Mouse (Mus musculus): ENCODE results near the gene Zfp398. TPM values are rescaled to one million over a fixed set of nuclear protein-coding genes. Genes with fewer than 3 reads are reported as not detected.
"Not testable (repeated sequence)": the region's sequence is repeated elsewhere in the genome, so short reads cannot be mapped to it uniquely, and the experiment has no call there.

The Zfp398 gene
- polyA plus RNA-seq, 1 experiment from 2014 or later, result 8.4 TPM

DNA sequence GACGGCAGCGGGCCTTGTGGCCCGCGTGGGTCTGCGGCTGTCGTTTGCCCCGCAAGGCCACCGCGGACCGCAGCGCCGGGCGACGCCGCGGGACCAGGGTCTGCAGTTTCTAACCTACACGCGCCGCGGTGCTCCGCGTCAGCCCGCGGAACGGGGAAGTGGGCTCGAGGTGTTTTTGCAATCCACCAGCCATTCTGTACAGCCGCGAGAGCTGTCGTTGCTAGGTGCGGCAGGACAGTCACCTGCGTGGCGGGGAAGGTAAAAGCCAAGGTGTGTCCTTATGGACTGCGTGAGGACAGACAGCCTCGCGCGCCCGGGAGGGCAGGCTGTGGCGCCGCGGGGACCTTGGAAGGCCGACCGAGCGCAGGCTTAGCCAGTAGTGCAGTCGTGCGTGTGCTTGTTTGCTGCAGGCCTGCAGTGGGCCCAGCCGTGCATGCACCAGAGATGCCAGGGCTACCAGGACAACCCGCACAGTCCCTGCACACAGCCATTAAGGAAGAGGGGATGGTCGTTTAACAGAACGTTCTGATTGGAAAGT, 592 bp downstream of the Zfp398 start:
- Histone ChIP-seq H3K4me3 (replicated peaks; ENCODE audit: low read length) (peak overlapping the region; percentile 77), H3K36me3 (ENCODE audit: control insufficient read depth, insufficient read depth, low read length) (no peaks in the 10 kb centered on the region), H3K27ac (ENCODE audit: low read length) (peak overlapping the region; percentile 86), H3K4me1 (ENCODE audit: control insufficient read depth, insufficient read depth, low read length) (peaks cover 8% of the 10 kb centered on the region; the same call in 1 of the 2 replicates), H3K27me3 (ENCODE audit: control insufficient read depth, insufficient read depth, low read length) (no peaks in the 10 kb centered on the region), H3K4me2 (ENCODE audit: low read depth, low read length) (peak overlapping the region; percentile 77), H3K9me3 (replicated peaks; ENCODE audit: control insufficient read depth, low read length) (no peaks in the 10 kb centered on the region), H3K9ac (ENCODE audit: low read length) (peak overlapping the region; percentile 81)
- WGBS, result under 1% methylated on average over 49 of the region's 49 CpGs
- ATAC-seq (ENCODE audit: insufficient read depth, low FRiP score), result peak; percentile 78

DNA sequence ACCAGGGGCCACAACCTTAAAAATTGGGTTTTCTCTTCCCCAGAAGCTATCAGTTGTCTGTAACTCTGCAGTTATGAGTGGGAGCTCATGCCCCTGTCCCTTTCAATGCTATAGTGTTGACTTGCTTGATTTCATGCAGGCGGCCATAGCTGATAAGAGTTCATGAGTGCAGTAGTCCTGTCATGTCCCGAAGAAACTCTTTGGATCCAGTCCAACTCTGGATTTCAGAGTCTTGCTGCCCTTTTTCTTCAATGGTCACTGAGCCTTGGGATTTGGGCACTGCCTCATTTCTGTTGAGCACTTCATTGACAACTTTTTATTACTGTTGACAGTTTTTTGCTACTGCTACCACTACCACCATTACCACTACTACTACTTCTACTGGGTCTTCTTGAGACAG, 2.2 kb downstream of the Zfp398 start:
- Histone ChIP-seq H3K4me3 (replicated peaks; ENCODE audit: low read length) (no peak overlapping the region), H3K27me3 (ENCODE audit: control insufficient read depth, insufficient read depth, low read length) (no peaks in the 10 kb centered on the region), H3K27ac (ENCODE audit: low read length) (no peak overlapping the region), H3K4me2 (ENCODE audit: low read depth, low read length) (no peak overlapping the region), H3K4me1 (ENCODE audit: control insufficient read depth, insufficient read depth, low read length) (peaks cover 8% of the 10 kb centered on the region; the same call in 1 of the 2 replicates), H3K9ac (ENCODE audit: low read length) (no peak overlapping the region), H3K9me3 (replicated peaks; ENCODE audit: control insufficient read depth, low read length) (no peaks in the 10 kb centered on the region), H3K36me3 (ENCODE audit: control insufficient read depth, insufficient read depth, low read length) (no peaks in the 10 kb centered on the region)
- no peak for ATAC-seq (ENCODE audit: insufficient read depth, low FRiP score)
- 78% methylated on average over 2 of the region's 2 CpGs for WGBS

DNA sequence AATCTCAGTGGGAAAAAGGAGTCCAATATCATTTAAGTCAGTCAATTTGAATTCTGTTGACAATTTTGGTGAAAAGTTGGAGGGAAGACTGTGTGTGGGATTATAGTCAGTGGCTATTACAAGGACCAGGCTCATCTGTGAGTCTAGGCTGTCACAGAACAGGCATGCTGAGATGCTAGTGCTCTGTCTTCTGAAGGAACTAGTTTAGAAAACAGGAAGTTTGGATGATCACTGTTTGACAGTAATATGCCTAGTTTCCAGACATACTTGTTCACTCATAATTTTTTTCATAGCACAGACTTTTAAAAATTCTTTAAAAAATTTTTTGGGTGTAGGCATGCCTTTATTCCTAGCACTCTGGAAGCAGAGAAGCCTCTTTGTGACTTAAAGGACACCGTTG, 5.6 kb downstream of the Zfp398 start:
- no peak overlapping the region for H3K4me3 ChIP-seq (replicated peaks; ENCODE audit: low read length)
- no peak overlapping the region for H3K9ac ChIP-seq (ENCODE audit: low read length)
- 100% methylated on average over 1 of the region's 1 CpGs for WGBS
- no peaks in the 10 kb centered on the region for H3K36me3 ChIP-seq (ENCODE audit: control insufficient read depth, insufficient read depth, low read length)
- H3K4me2 ChIP-seq (ENCODE audit: low read depth, low read length), result no peak overlapping the region
- no peaks in the 10 kb centered on the region for H3K9me3 ChIP-seq (replicated peaks; ENCODE audit: control insufficient read depth, low read length)
- ATAC-seq (ENCODE audit: insufficient read depth, low FRiP score), result no peak
- H3K27me3 ChIP-seq (ENCODE audit: control insufficient read depth, insufficient read depth, low read length), result no peaks in the 10 kb centered on the region
- peaks cover 8% of the 10 kb centered on the region; the same call in 1 of the 2 replicates for H3K4me1 ChIP-seq (ENCODE audit: control insufficient read depth, insufficient read depth, low read length)
- H3K27ac ChIP-seq (ENCODE audit: low read length), result no peak overlapping the region

DNA sequence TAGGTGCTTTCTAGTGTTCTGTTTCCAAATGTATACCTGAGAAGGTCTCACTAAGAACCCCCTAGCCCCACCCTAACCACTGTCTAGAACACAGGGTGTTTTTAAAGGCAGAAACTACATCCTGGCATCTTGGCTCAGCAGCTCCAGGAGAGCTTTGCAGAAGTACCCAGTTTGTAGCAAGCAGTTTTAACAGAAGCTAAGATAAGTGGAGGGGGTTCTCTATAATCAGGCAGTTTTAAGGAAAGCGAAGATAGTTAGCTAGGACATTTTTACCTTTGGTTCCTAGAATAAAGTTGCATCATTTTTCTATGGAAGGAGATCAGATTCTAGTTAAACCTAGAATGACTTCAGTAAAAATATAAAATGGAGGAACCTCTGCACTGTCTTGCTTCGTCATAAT, 6.4 kb downstream of the Zfp398 start:
- H3K4me2 ChIP-seq (ENCODE audit: low read depth, low read length), result no peak overlapping the region
- no peak overlapping the region for H3K27ac ChIP-seq (ENCODE audit: low read length)
- H3K36me3 ChIP-seq (ENCODE audit: control insufficient read depth, insufficient read depth, low read length), result no peaks in the 10 kb centered on the region
- peaks cover 8% of the 10 kb centered on the region; the same call in 1 of the 2 replicates for H3K4me1 ChIP-seq (ENCODE audit: control insufficient read depth, insufficient read depth, low read length)
- no peak overlapping the region for H3K4me3 ChIP-seq (replicated peaks; ENCODE audit: low read length)
- WGBS, result 90% methylated on average over 2 of the region's 2 CpGs
- H3K9me3 ChIP-seq (replicated peaks; ENCODE audit: control insufficient read depth, low read length), result no peaks in the 10 kb centered on the region
- H3K27me3 ChIP-seq (ENCODE audit: control insufficient read depth, insufficient read depth, low read length), result no peaks in the 10 kb centered on the region
- no peak overlapping the region for H3K9ac ChIP-seq (ENCODE audit: low read length)
- no peak for ATAC-seq (ENCODE audit: insufficient read depth, low FRiP score)

DNA sequence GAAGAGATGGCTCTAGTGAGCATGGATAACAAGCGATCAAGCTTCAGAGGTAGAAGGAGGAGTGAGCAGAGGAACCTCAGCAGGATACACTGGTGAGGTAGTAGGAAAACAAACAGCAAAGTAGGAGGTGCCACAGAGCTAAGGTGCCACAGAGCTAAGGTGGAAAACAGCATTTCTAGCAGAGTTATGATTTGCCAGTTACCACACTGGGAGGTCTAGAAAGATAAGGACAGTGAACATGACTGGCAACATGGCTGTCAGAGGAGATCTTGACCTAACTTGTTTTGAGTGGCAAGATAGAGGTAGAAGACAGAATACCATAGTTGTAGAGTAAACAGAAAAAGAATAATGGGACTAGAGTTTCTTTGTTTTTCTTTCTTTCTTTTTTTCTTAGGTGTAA, 6.9 kb downstream of the Zfp398 start:
- no peaks in the 10 kb centered on the region for H3K9me3 ChIP-seq (replicated peaks; ENCODE audit: control insufficient read depth, low read length)
- H3K4me1 ChIP-seq (ENCODE audit: control insufficient read depth, insufficient read depth, low read length), result 0 out of 2 replicates have a peak, but pooled peaks cover 5% of the 10 kb centered on the region
- no peak overlapping the region for H3K4me2 ChIP-seq (ENCODE audit: low read depth, low read length)
- H3K27me3 ChIP-seq (ENCODE audit: control insufficient read depth, insufficient read depth, low read length), result no peaks in the 10 kb centered on the region
- H3K36me3 ChIP-seq (ENCODE audit: control insufficient read depth, insufficient read depth, low read length), result no peaks in the 10 kb centered on the region
- H3K27ac ChIP-seq (ENCODE audit: low read length), result no peak overlapping the region
- H3K4me3 ChIP-seq (replicated peaks; ENCODE audit: low read length), result no peak overlapping the region
- WGBS, result 97% methylated on average over 1 of the region's 1 CpGs
- no peak for ATAC-seq (ENCODE audit: insufficient read depth, low FRiP score)
- H3K9ac ChIP-seq (ENCODE audit: low read length), result no peak overlapping the region

DNA sequence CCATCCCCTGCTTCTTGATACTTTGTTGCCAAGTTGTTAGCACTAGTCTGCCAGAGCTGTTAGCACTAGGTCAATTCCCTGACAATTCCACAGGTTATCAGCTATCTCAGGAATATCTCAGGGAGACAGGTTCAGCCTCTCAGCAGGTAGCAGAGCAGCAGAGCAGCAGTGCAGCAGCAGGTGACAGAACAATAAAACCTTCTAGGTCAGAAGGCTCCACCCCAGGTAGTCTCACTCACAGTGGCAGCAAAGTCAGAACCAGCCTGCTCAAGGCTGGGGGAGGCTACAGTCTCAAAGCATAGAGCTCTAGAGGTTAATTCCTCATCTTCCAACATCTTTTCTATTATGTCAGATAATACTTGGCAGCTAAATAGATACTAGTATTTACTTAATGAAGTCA, 10.3 kb downstream of the Zfp398 start:
- H3K36me3 ChIP-seq (ENCODE audit: control insufficient read depth, insufficient read depth, low read length), result no peaks in the 10 kb centered on the region
- no peaks in the 10 kb centered on the region for H3K9me3 ChIP-seq (replicated peaks; ENCODE audit: control insufficient read depth, low read length)
- no peaks in the 10 kb centered on the region for H3K27me3 ChIP-seq (ENCODE audit: control insufficient read depth, insufficient read depth, low read length)
- no peak for ATAC-seq (ENCODE audit: insufficient read depth, low FRiP score)
- no peak overlapping the region for H3K4me2 ChIP-seq (ENCODE audit: low read depth, low read length)
- no peak overlapping the region for H3K4me3 ChIP-seq (replicated peaks; ENCODE audit: low read length)
- H3K9ac ChIP-seq (ENCODE audit: low read length), result no peak overlapping the region
- H3K27ac ChIP-seq (ENCODE audit: low read length), result no peak overlapping the region
- H3K4me1 ChIP-seq (ENCODE audit: control insufficient read depth, insufficient read depth, low read length), result no peaks in the 10 kb centered on the region

DNA sequence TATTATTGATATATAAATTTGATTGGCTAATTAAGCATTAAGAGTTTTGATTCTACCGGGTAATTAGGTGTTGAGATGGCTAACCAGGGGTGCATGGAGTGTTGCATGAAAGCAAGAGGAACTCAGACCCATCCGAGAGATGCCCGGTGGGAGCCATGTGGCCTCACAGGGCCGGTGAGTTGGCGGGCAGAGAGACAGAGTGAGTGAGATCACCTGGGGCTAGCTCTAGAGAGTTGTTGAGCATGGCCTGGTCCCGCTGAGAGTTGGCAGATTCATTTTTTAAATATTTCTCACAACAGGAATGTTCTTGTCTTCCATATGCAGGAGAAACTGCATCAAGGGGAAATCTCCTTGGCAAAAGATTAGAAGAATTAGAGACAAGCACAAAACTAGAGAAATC, 21.8 kb downstream of the Zfp398 start:
- H3K9me3 ChIP-seq (replicated peaks; ENCODE audit: control insufficient read depth, low read length), result no peaks in the 10 kb centered on the region
- no peak overlapping the region for H3K9ac ChIP-seq (ENCODE audit: low read length)
- H3K27ac ChIP-seq (ENCODE audit: low read length), result no peak overlapping the region
- H3K27me3 ChIP-seq (ENCODE audit: control insufficient read depth, insufficient read depth, low read length), result no peaks in the 10 kb centered on the region
- no peaks in the 10 kb centered on the region; the same call in 1 of the 2 replicates for H3K36me3 ChIP-seq (ENCODE audit: control insufficient read depth, insufficient read depth, low read length)
- 92% methylated on average over 6 of the region's 6 CpGs for WGBS
- no peak overlapping the region for H3K4me3 ChIP-seq (replicated peaks; ENCODE audit: low read length)
- ATAC-seq (ENCODE audit: insufficient read depth, low FRiP score), result no peak
- no peak overlapping the region for H3K4me2 ChIP-seq (ENCODE audit: low read depth, low read length)
- no peaks in the 10 kb centered on the region for H3K4me1 ChIP-seq (ENCODE audit: control insufficient read depth, insufficient read depth, low read length)

DNA sequence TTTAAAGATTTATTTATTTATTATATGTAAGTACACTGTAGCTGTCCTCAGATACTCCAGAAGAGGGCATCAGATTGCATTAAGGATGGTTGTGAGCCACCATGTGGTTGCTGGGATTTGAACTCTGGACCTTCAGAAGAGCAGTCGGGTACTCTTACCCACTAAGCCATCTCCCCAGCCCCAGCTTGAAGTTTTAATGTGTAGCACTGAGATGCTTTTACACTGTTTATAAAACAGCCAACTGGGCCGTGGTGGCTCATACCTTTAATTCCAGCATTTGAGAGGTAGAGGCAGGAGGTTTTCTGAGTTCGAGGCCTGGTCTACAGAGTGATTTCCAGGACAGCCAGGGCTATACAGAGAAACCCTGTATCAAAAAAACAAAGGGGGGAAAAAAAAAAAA, 22.3 kb downstream of the Zfp398 start:
- ATAC-seq (ENCODE audit: insufficient read depth, low FRiP score); H3K4me3 ChIP-seq (replicated peaks; ENCODE audit: low read length); H3K36me3 ChIP-seq (ENCODE audit: control insufficient read depth, insufficient read depth, low read length); H3K9me3 ChIP-seq (replicated peaks; ENCODE audit: control insufficient read depth, low read length); H3K4me1 ChIP-seq (ENCODE audit: control insufficient read depth, insufficient read depth, low read length); H3K9ac ChIP-seq (ENCODE audit: low read length); H3K27me3 ChIP-seq (ENCODE audit: control insufficient read depth, insufficient read depth, low read length); H3K27ac ChIP-seq (ENCODE audit: low read length); H3K4me2 ChIP-seq (ENCODE audit: low read depth, low read length): not testable (repeated sequence)
- WGBS, result 87% methylated on average over 3 of the region's 3 CpGs

DNA sequence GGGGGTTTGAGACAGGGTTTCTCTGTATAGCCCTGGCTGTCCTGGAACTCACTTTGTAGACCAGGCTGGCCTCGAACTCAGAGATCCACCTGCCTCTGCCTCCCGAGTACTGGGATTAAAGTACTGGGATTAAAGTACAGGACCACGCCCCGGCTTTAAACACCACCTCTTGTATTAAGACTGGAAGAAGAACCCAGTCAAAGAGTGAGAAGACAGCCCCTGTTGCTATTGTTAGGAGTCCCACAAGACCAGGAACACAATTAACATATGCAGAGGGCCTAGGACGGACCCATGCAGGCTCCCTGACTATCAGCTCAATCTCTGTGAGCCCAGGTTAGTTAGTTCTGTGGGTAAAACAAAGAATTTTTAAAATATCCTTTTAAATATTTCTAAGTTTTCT, 36.8 kb downstream of the Zfp398 start:
- H3K4me3 ChIP-seq (replicated peaks; ENCODE audit: low read length), result no peak overlapping the region
- H3K4me1 ChIP-seq (ENCODE audit: control insufficient read depth, insufficient read depth, low read length), result no peaks in the 10 kb centered on the region
- H3K9me3 ChIP-seq (replicated peaks; ENCODE audit: control insufficient read depth, low read length), result no peaks in the 10 kb centered on the region
- WGBS, result 83% methylated on average over 5 of the region's 5 CpGs
- H3K9ac ChIP-seq (ENCODE audit: low read length), result no peak overlapping the region
- no peaks in the 10 kb centered on the region for H3K27me3 ChIP-seq (ENCODE audit: control insufficient read depth, insufficient read depth, low read length)
- no peak for ATAC-seq (ENCODE audit: insufficient read depth, low FRiP score)
- no peak overlapping the region for H3K4me2 ChIP-seq (ENCODE audit: low read depth, low read length)
- no peak overlapping the region for H3K27ac ChIP-seq (ENCODE audit: low read length)
- H3K36me3 ChIP-seq (ENCODE audit: control insufficient read depth, insufficient read depth, low read length), result no peaks in the 10 kb centered on the region
